Mouse (Mus musculus): ENCODE results near the gene Lingo3. TPM values are rescaled to one million over a fixed set of nuclear protein-coding genes. Genes with fewer than 3 reads are reported as not detected.
A peak's percentile ranks its signal among the peaks of the same experiment; 100 is the strongest.

The Lingo3 gene
- polyA plus RNA-seq, 1 experiment: 0.04 TPM

DNA sequence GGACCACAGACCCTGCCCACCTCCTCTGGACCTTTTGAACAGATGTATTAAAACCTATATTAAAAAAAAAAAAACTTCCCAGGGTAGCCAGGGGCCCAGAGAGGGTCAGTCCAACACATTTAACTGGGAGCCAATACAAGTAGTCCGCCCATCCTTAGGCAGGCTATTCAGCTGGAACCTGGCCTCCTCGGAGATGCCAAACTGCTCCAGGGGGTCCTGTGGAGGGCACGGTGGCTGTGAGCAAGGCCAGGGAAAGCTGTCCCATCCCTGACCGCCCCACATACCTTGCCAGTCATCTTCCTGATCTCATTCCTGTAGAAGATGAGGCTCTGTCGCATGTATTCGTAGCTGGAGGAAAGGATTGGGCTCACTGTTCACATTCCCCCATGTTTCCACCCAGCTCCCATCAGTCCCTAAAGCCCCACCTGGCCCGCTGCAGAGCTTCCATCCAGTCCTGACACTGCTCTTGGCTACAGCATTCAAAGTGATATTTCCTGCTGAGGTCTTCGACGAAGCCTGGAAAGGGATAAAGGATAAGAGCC, 47.5 kb downstream of the Lingo3 start:
- peak overlapping the region; percentile 100 for H3K4me3 ChIP-seq (replicated peaks)
- no peaks in the 10 kb centered on the region for H3K9me3 ChIP-seq
- TF ChIP-seq FLI1 (IDR thresholded peaks at IDR 0.05; ENCODE audit: low read length) (no peak), GATA1 (IDR thresholded peaks at IDR 0.05; ENCODE audit: borderline replicate concordance, low read length) (no peak)
- peaks cover 75% of the 10 kb centered on the region for H3K4me1 ChIP-seq
- H3K27me3 ChIP-seq (replicated peaks): no peaks in the 10 kb centered on the region
- H3K36me3 ChIP-seq (replicated peaks; ENCODE audit: low read length): peaks cover 71% of the 10 kb centered on the region

GRCm38 (mm10) chr10:80794750-80795149, 49.1 kb downstream of the Lingo3 start:
- no peak for TF ChIP-seq FLI1 (IDR thresholded peaks at IDR 0.05; ENCODE audit: low read length)
- TF ChIP-seq GATA1 (IDR thresholded peaks at IDR 0.05; ENCODE audit: borderline replicate concordance, low read length): no peak
- peaks cover 71% of the 10 kb centered on the region for H3K36me3 ChIP-seq (replicated peaks; ENCODE audit: low read length)

GRCm38 (mm10) chr10:80793803-80794202, 50.0 kb downstream of the Lingo3 start:
- Histone ChIP-seq H3K27me3 (replicated peaks) (no peaks in the 10 kb centered on the region), H3K36me3 (replicated peaks; ENCODE audit: low read length) (peaks cover 80% of the 10 kb centered on the region), H3K9me3 (no peaks in the 10 kb centered on the region), H3K4me1 (peaks cover 62% of the 10 kb centered on the region), H3K4me3 (replicated peaks) (no peak overlapping the region)
- TF ChIP-seq GATA1 (IDR thresholded peaks at IDR 0.05; ENCODE audit: borderline replicate concordance, low read length) (no peak), FLI1 (IDR thresholded peaks at IDR 0.05; ENCODE audit: low read length) (no peak)

More at GRCm38 (mm10) chr10:80794750-80795149, 49.1 kb downstream of the Lingo3 start:
- Histone ChIP-seq H3K4me3 (replicated peaks) (no peak overlapping the region), H3K9me3 (no peaks in the 10 kb centered on the region), H3K4me1 (peaks cover 70% of the 10 kb centered on the region), H3K27me3 (replicated peaks) (no peaks in the 10 kb centered on the region)

DNA sequence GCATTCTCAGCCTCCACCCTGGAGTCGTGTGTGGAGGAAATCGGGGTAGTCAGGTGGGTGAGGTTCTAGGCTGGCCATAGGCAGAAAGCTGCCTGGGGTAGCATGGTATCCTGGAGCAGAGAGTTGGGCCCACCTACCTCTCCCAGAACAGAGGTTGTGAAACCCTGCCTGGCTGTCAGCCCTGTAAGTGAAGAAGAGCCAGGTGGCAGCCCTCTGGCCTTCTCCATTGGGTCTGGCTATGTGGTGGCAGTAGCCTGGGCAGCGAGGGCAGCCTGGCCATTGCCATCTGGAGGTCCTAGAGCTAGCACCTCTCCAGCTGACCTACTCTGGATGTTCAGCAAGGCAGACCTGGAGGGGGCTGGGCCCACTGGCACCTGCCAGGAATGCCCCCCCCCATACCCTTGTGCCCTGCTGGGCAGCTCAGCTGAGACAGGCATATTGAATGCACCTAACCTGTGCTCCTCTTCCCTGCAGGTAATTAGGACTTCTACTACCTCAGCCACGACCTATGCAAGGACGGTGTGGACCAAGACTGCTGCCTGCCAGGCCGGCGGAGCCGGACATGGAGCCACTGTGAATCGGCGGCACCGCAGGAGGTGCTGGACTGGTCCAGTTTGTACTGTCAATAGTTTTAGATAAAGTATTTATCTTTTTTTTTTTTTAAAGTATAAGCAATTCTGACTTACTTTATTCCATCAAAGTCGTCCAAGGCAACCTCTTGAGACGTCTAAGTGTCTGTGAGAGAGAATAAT, 50.6 kb downstream of the Lingo3 start:
- Histone ChIP-seq H3K4me3 (replicated peaks) (no peak overlapping the region), H3K27me3 (replicated peaks) (no peaks in the 10 kb centered on the region), H3K9me3 (no peaks in the 10 kb centered on the region), H3K36me3 (replicated peaks; ENCODE audit: low read length) (peaks cover 86% of the 10 kb centered on the region), H3K4me1 (peaks cover 62% of the 10 kb centered on the region)
- no peak for TF ChIP-seq GATA1 (IDR thresholded peaks at IDR 0.05; ENCODE audit: borderline replicate concordance, low read length)
- TF ChIP-seq FLI1 (IDR thresholded peaks at IDR 0.05; ENCODE audit: low read length): no peak

DNA sequence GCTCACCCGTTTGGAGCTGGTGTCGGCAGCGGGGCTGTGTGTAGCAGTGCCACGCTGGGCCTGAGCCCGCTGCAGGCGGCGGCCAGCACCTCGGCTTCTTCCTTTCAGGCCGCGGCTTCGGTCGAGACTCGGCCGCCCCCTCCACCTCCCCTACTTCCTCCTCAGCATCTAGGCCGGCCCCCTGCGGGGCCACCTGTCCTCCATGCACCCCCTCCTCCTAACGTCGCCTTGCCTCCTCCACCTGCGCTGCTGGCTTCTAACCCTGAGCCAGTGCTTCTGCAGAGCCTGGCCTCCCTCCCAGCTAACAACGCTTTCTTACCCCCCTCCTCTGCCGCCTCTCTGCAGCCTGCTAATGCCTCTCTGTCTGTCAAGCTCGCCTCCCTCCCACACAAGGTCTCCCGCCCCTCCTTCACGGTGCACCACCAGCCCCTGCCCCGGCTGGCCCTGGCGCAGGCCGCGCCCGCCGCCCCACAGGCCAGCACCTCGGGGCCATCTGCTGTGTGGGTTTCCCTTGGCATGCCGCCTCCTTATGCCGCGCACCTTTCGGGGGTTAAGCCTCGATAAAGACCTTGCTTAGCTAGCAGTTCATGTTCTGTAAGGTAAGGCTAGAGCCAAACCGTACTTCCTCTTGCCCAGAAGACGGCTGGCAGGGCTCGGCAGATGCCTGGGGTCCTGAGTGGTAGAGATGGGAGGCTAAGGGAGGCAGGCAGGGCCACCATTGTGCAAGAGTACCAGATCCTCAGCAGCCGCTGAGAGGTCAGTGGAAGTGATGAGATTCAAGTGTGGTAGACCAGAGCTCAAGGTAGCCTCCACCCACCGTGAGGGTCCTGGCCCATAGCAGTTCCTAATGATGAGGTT, 51.4 kb downstream of the Lingo3 start:
- peaks cover 61% of the 10 kb centered on the region for H3K4me1 ChIP-seq
- no peak for TF ChIP-seq FLI1 (IDR thresholded peaks at IDR 0.05; ENCODE audit: low read length)
- no peak for TF ChIP-seq GATA1 (IDR thresholded peaks at IDR 0.05; ENCODE audit: borderline replicate concordance, low read length)
- peaks cover 94% of the 10 kb centered on the region for H3K36me3 ChIP-seq (replicated peaks; ENCODE audit: low read length)
- no peaks in the 10 kb centered on the region for H3K27me3 ChIP-seq (replicated peaks)
- H3K4me3 ChIP-seq (replicated peaks): no peak overlapping the region
- no peaks in the 10 kb centered on the region for H3K9me3 ChIP-seq

- Histone ChIP-seq H3K4me1 (peaks cover 53% of the 10 kb centered on the region), H3K9me3 (no peaks in the 10 kb centered on the region), H3K4me3 (replicated peaks) (no peak overlapping the region), H3K36me3 (replicated peaks; ENCODE audit: low read length) (peaks cover 99% of the 10 kb centered on the region), H3K27me3 (replicated peaks) (no peaks in the 10 kb centered on the region)
- TF ChIP-seq GATA1 (IDR thresholded peaks at IDR 0.05; ENCODE audit: borderline replicate concordance, low read length): no peak
- no peak for TF ChIP-seq FLI1 (IDR thresholded peaks at IDR 0.05; ENCODE audit: low read length)
Measured at GRCm38 (mm10) chr10:80791476-80792174, 52.2 kb downstream of the Lingo3 start.

DNA sequence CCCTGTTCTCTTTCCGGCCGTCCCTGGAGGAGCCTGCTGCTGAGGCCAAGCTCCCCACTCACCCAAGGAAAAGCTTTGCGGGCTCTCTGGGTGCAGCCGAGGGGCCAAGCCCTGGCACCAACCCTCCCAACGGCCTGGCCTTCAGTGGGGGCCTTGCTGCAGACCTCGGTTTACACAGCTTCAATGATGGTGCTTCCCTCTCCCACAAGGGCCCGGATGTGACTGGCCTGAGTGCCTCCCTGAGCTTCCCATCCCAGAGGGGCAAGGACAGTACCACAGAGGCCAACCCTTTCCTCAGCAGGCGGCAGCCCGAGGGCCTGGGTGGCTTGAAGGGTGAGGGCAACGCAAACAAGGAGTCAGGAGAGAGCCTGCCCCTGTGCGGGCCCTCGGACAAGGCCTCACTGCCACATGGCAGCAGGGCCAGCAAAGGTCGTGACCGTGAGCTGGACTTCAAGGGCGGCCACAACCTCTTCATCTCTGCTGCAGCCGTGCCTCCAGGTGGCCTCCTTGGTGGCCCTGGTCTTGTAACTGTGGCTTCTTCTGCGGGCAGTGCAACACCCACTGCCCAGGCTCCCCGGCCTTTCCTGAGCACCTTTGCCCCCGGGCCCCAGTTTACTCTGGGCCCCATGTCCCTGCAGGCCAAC, 53.0 kb downstream of the Lingo3 start:
- no peak for TF ChIP-seq GATA1 (IDR thresholded peaks at IDR 0.05; ENCODE audit: borderline replicate concordance, low read length)
- Histone ChIP-seq H3K4me3 (replicated peaks) (no peak overlapping the region), H3K27me3 (replicated peaks) (no peaks in the 10 kb centered on the region), H3K4me1 (peaks cover 46% of the 10 kb centered on the region), H3K36me3 (replicated peaks; ENCODE audit: low read length) (peaks cover 99% of the 10 kb centered on the region), H3K9me3 (no peaks in the 10 kb centered on the region)

- no peak overlapping the region for H3K4me3 ChIP-seq (replicated peaks)
- TF ChIP-seq FLI1 (IDR thresholded peaks at IDR 0.05; ENCODE audit: low read length): no peak
- H3K27me3 ChIP-seq (replicated peaks): no peaks in the 10 kb centered on the region
- H3K4me1 ChIP-seq: peaks cover 21% of the 10 kb centered on the region; the same call in 1 of the 2 replicates
- peaks cover 99% of the 10 kb centered on the region for H3K36me3 ChIP-seq (replicated peaks; ENCODE audit: low read length)
- no peaks in the 10 kb centered on the region for H3K9me3 ChIP-seq
Measured at GRCm38 (mm10) chr10:80787517-80787916, 56.3 kb downstream of the Lingo3 start.

DNA sequence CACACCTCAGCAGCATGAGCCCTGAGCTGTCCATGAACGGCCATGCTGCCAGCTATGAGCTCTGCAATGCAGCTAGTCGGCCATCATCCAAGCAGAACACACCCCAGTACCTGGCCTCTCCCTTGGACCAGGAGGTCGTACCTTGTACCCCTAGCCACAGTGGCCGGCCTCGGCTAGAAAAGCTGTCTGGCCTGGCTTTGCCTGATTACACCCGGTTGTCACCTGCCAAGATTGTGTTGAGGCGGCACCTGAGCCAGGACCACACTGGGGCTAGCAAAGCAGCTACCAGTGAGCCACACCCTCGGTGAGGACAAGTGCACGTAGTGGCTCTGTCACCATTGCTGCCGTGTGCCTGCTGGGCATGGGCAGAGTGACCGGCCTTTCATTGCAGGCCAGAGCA, 57.9 kb downstream of the Lingo3 start:
- no peaks in the 10 kb centered on the region for H3K9me3 ChIP-seq
- TF ChIP-seq FLI1 (IDR thresholded peaks at IDR 0.05; ENCODE audit: low read length): no peak
- no peak for TF ChIP-seq GATA1 (IDR thresholded peaks at IDR 0.05; ENCODE audit: borderline replicate concordance, low read length)
- H3K27me3 ChIP-seq (replicated peaks): no peaks in the 10 kb centered on the region
- H3K4me1 ChIP-seq: peaks cover 5% of the 10 kb centered on the region; the same call in 1 of the 2 replicates
- H3K4me3 ChIP-seq (replicated peaks): no peak overlapping the region
- H3K36me3 ChIP-seq (replicated peaks; ENCODE audit: low read length): peaks cover 99% of the 10 kb centered on the region

All from megakaryocyte, embryonic 14.5 days (primary cell).